Mouse (Mus musculus): ENCODE data around the gene Zfp663.
A peak's percentile ranks its signal among the peaks of the same experiment; 100 is the strongest.

- TF ChIP-seq CTCF (conservative IDR thresholded peaks at IDR 0.05; ENCODE audit: insufficient read depth, insufficient read length, low read depth, low read length) (peak; percentile 90), POLR2A (IDR thresholded peaks at IDR 0.05; ENCODE audit: low read depth, low read length) (no peak)
Measured at GRCm38 (mm10) chr2:165360861-165361260, 7.7 kb downstream of the Zfp663 start.

Data from kidney, adult 2 months (tissue).